Mouse (Mus musculus) cerebellum, adult 2 months (tissue): Measurements from ENCODE around the gene Rdh14.

Experiments used
- CTCF ChIP-seq: fragments of 200-500 bp; IDR thresholded peaks from 2 replicates; pipeline ENCODE4 v1.5.1; 2011; ENCODE audit warnings: low read depth, mild to moderate bottlenecking, control low read depth, low read length, moderate library complexity, borderline replicate concordance; ENCODE audit not compliant: insufficient read depth
- POLR2A ChIP-seq: fragments of 200-500 bp; IDR thresholded peaks from 2 replicates; pipeline ENCODE4 v1.6.1; 2011; ENCODE audit warnings: low read length, control low read depth, borderline replicate concordance; ENCODE audit not compliant: insufficient read depth

- TF ChIP-seq CTCF (no peak), POLR2A (no peak)
Measured at GRCm38 (mm10) chr12:10369673-10370072, 20.9 kb upstream of the Rdh14 start, which contains the start of gene Nt5c1b.
